Mouse (Mus musculus) liver, embryonic 12.5 days (tissue): Measurements from ENCODE around the gene Abca13. TPM values are rescaled to one million over a fixed set of nuclear protein-coding genes. Genes with fewer than 3 reads are reported as not detected.

Experiments
- ATAC-seq: fragments of 200-750 bp; cut with Nextera tagmentation; 2 replicates; pipeline ENCODE4 v1.8.0; 2017; ENCODE audit warnings: moderate number of reproducible peaks, mild to moderate bottlenecking, moderate library complexity
- H3K27ac ChIP-seq: fragments of 300-500 bp; sonication (generic); 2 replicates; pipeline ENCODE4 v1.5.1; 2016; ENCODE audit warnings: mild to moderate bottlenecking
- H3K27me3 ChIP-seq: fragments of 300-500 bp; sonication (generic); replicated peaks from 2 replicates; pipeline ENCODE4 v1.6.1; 2016; ENCODE audit warnings: mild to moderate bottlenecking, moderate library complexity
- H3K36me3 ChIP-seq: fragments of 300-500 bp; sonication (generic); 2 replicates; pipeline ENCODE4 v1.6.1; 2016; ENCODE audit warnings: mild to moderate bottlenecking, moderate library complexity
- H3K4me1 ChIP-seq: fragments of 300-500 bp; sonication (generic); 2 replicates; pipeline ENCODE4 v1.6.1; 2016
- H3K4me2 ChIP-seq: fragments of 300-500 bp; sonication (generic); 2 replicates; pipeline ENCODE4 v1.6.1; 2016; ENCODE audit warnings: mild to moderate bottlenecking, moderate library complexity
- H3K4me3 ChIP-seq: fragments of 300-500 bp; sonication (generic); 2 replicates; pipeline ENCODE4 v1.5.1; 2016; ENCODE audit warnings: mild to moderate bottlenecking, moderate library complexity
- H3K9ac ChIP-seq: fragments of 300-500 bp; sonication (generic); 2 replicates; pipeline ENCODE4 v1.6.1; 2016; ENCODE audit warnings: mild to moderate bottlenecking, moderate library complexity
- H3K9me3 ChIP-seq: fragments of 300-500 bp; sonication (generic); replicated peaks from 2 replicates; pipeline ENCODE4 v1.6.1; 2016; ENCODE audit warnings: mild to moderate bottlenecking, moderate library complexity
- WGBS: fragments of 180-500 bp; shearing (Covaris S2); methylation state at CpG from one replicate; pipeline ENCODE4 v1.1.7; 2016; ENCODE audit not compliant: insufficient replicate concordance; 5-methylcytosine and 5-hydroxymethylcytosine counted together
- polyA plus RNA-seq: library from polyadenylated mRNA; unstranded; fragments of >200 nt; fragmentation: Nextera tagmentation; extraction: Ambion mirVana; gene quantifications from 2 replicates; pipeline ENCODE4 v1.2.1, GENCODE M21; 2016

Gene Abca13
- polyA plus RNA-seq, 1 experiment from 2014 or later = 0.04 TPM

GRCm38 (mm10) chr11:9560026-9560425 is 368.3 kb downstream of the Abca13 start:
- ATAC-seq = no peak
- H3K27me3 ChIP-seq = no peaks in the 10 kb centered on the region

GRCm38 (mm10) chr11:9568302-9568701 is 376.6 kb downstream of the Abca13 start:
- no peak for ATAC-seq
- H3K27me3 ChIP-seq = no peaks in the 10 kb centered on the region
- no peak overlapping the region for H3K4me2 ChIP-seq
- no peak overlapping the region for H3K9ac ChIP-seq
- H3K27ac ChIP-seq = no peak overlapping the region
- H3K4me1 ChIP-seq = no peaks in the 10 kb centered on the region
- 56% methylated on average over 2 of the region's 2 CpGs for WGBS
- H3K36me3 ChIP-seq = no peaks in the 10 kb centered on the region
- H3K4me3 ChIP-seq = no peak overlapping the region
- no peaks in the 10 kb centered on the region for H3K9me3 ChIP-seq

More at GRCm38 (mm10) chr11:9560026-9560425, 368.3 kb downstream of the Abca13 start:
- H3K9me3 ChIP-seq = no peaks in the 10 kb centered on the region
- H3K9ac ChIP-seq = no peak overlapping the region
- no peak overlapping the region for H3K4me3 ChIP-seq
- no peak overlapping the region for H3K27ac ChIP-seq
- H3K4me1 ChIP-seq = no peaks in the 10 kb centered on the region
- WGBS = 61% methylated on average over 2 of the region's 2 CpGs
- no peak overlapping the region for H3K4me2 ChIP-seq
- H3K36me3 ChIP-seq = no peaks in the 10 kb centered on the region

- Histone ChIP-seq H3K4me1 (no peaks in the 10 kb centered on the region), H3K36me3 (no peaks in the 10 kb centered on the region), H3K4me2 (no peak overlapping the region), H3K27me3 (no peaks in the 10 kb centered on the region), H3K9me3 (no peaks in the 10 kb centered on the region), H3K4me3 (no peak overlapping the region), H3K27ac (no peak overlapping the region), H3K9ac (no peak overlapping the region)
- WGBS = 64% methylated on average over 6 of the region's 6 CpGs
- no peak for ATAC-seq
Measured at GRCm38 (mm10) chr11:9570319-9570718, 378.6 kb downstream of the Abca13 start.

GRCm38 (mm10) chr11:9574894-9575293 is 383.2 kb downstream of the Abca13 start:
- Histone ChIP-seq H3K9ac (no peak overlapping the region), H3K36me3 (no peaks in the 10 kb centered on the region), H3K27ac (no peak overlapping the region), H3K4me2 (no peak overlapping the region), H3K9me3 (no peaks in the 10 kb centered on the region), H3K27me3 (no peaks in the 10 kb centered on the region), H3K4me3 (no peak overlapping the region), H3K4me1 (no peaks in the 10 kb centered on the region)
- ATAC-seq = no peak
- WGBS = 57% methylated on average over 4 of the region's 4 CpGs

GRCm38 (mm10) chr11:9591757-9592316 is 400.1 kb downstream of the Abca13 start:
- no peak for ATAC-seq

GRCm38 (mm10) chr11:9597299-9597698 is 405.6 kb downstream of the Abca13 start:
- H3K27me3 ChIP-seq = no peaks in the 10 kb centered on the region
- no peak for ATAC-seq
- 50% methylated on average over 2 of the region's 2 CpGs for WGBS
- no peaks in the 10 kb centered on the region for H3K9me3 ChIP-seq
- no peak overlapping the region for H3K4me2 ChIP-seq
- H3K4me1 ChIP-seq = no peaks in the 10 kb centered on the region
- no peak overlapping the region for H3K9ac ChIP-seq
- no peak overlapping the region for H3K27ac ChIP-seq
- no peaks in the 10 kb centered on the region for H3K36me3 ChIP-seq
- no peak overlapping the region for H3K4me3 ChIP-seq

More at GRCm38 (mm10) chr11:9591757-9592316, 400.1 kb downstream of the Abca13 start:
- WGBS = 79% methylated on average over 1 of the region's 1 CpGs
- Histone ChIP-seq H3K4me1 (no peaks in the 10 kb centered on the region), H3K36me3 (no peaks in the 10 kb centered on the region), H3K4me3 (no peak overlapping the region), H3K9ac (no peak overlapping the region), H3K27me3 (no peaks in the 10 kb centered on the region), H3K9me3 (no peaks in the 10 kb centered on the region), H3K4me2 (no peak overlapping the region), H3K27ac (no peak overlapping the region)

GRCm38 (mm10) chr11:9601096-9601495 is 409.4 kb downstream of the Abca13 start:
- H3K9me3 ChIP-seq = no peaks in the 10 kb centered on the region
- H3K27ac ChIP-seq = no peak overlapping the region
- H3K36me3 ChIP-seq = no peaks in the 10 kb centered on the region
- H3K4me3 ChIP-seq = no peak overlapping the region
- H3K9ac ChIP-seq = no peak overlapping the region
- no peak overlapping the region for H3K4me2 ChIP-seq
- ATAC-seq = no peak
- 70% methylated on average over 3 of the region's 3 CpGs for WGBS
- no peaks in the 10 kb centered on the region for H3K4me1 ChIP-seq
- no peaks in the 10 kb centered on the region for H3K27me3 ChIP-seq

- Histone ChIP-seq H3K9me3 (no peaks in the 10 kb centered on the region), H3K9ac (no peak overlapping the region), H3K4me2 (no peak overlapping the region), H3K27ac (no peak overlapping the region), H3K27me3 (no peaks in the 10 kb centered on the region), H3K36me3 (no peaks in the 10 kb centered on the region), H3K4me1 (no peaks in the 10 kb centered on the region), H3K4me3 (no peak overlapping the region)
- ATAC-seq = no peak
- WGBS = 56% methylated on average over 4 of the region's 4 CpGs
Measured at GRCm38 (mm10) chr11:9602137-9602536, 410.4 kb downstream of the Abca13 start.

GRCm38 (mm10) chr11:9608249-9608648 is 416.5 kb downstream of the Abca13 start:
- Histone ChIP-seq H3K9me3 (no peaks in the 10 kb centered on the region), H3K36me3 (no peaks in the 10 kb centered on the region), H3K4me1 (no peaks in the 10 kb centered on the region), H3K4me3 (no peak overlapping the region), H3K4me2 (no peak overlapping the region), H3K27ac (no peak overlapping the region), H3K9ac (no peak overlapping the region), H3K27me3 (no peaks in the 10 kb centered on the region)
- no peak for ATAC-seq

- Histone ChIP-seq H3K9ac (no peak overlapping the region), H3K27ac (no peak overlapping the region), H3K4me2 (no peak overlapping the region), H3K4me3 (no peak overlapping the region), H3K9me3 (no peaks in the 10 kb centered on the region), H3K36me3 (no peaks in the 10 kb centered on the region), H3K27me3 (no peaks in the 10 kb centered on the region), H3K4me1 (no peaks in the 10 kb centered on the region)
- 59% methylated on average over 3 of the region's 3 CpGs for WGBS
- ATAC-seq = no peak
Measured at GRCm38 (mm10) chr11:9609075-9609474, 417.3 kb downstream of the Abca13 start.

- Histone ChIP-seq H3K27ac (no peak overlapping the region), H3K9ac (no peak overlapping the region), H3K9me3 (no peaks in the 10 kb centered on the region), H3K27me3 (no peaks in the 10 kb centered on the region), H3K4me3 (no peak overlapping the region), H3K4me2 (no peak overlapping the region), H3K36me3 (no peaks in the 10 kb centered on the region), H3K4me1 (no peaks in the 10 kb centered on the region)
- ATAC-seq = no peak
- WGBS = 44% methylated on average over 2 of the region's 2 CpGs
Measured at GRCm38 (mm10) chr11:9616133-9616532, 424.4 kb downstream of the Abca13 start.

- ATAC-seq = no peak
- 67% methylated on average over 1 of the region's 1 CpGs for WGBS
Measured at GRCm38 (mm10) chr11:9616665-9617064, 424.9 kb downstream of the Abca13 start.

GRCm38 (mm10) chr11:9619986-9620385 is 428.2 kb downstream of the Abca13 start:
- Histone ChIP-seq H3K27me3 (no peaks in the 10 kb centered on the region), H3K36me3 (no peaks in the 10 kb centered on the region), H3K27ac (no peak overlapping the region), H3K9ac (no peak overlapping the region), H3K9me3 (no peaks in the 10 kb centered on the region), H3K4me3 (no peak overlapping the region), H3K4me1 (no peaks in the 10 kb centered on the region), H3K4me2 (no peak overlapping the region)
- WGBS = 47% methylated on average over 1 of the region's 1 CpGs
- ATAC-seq = no peak

More at GRCm38 (mm10) chr11:9616665-9617064, 424.9 kb downstream of the Abca13 start:
- H3K4me3 ChIP-seq = no peak overlapping the region
- H3K4me2 ChIP-seq = no peak overlapping the region
- H3K27ac ChIP-seq = no peak overlapping the region
- H3K4me1 ChIP-seq = no peaks in the 10 kb centered on the region
- H3K9ac ChIP-seq = no peak overlapping the region
- H3K27me3 ChIP-seq = no peaks in the 10 kb centered on the region
- no peaks in the 10 kb centered on the region for H3K9me3 ChIP-seq
- no peaks in the 10 kb centered on the region for H3K36me3 ChIP-seq
